Mouse (Mus musculus): ENCODE results near the gene Gan. TPM values are rescaled to one million over a fixed set of nuclear protein-coding genes. Genes with fewer than 3 reads are reported as not detected.

Gan gene
- total and polyA plus RNA-seq, 3 experiments = 1.5 to 2.9 (median 2.8) TPM

- dilution Hi-C loops (cut with MboI; ENCODE audit: extremely low pct_ligation_motif_present, extremely low pct_unique_long_range_greater_than_20kb, low sequenced_read_pairs) = no loop called here
- no peaks in the 10 kb centered on the region for H3K36me3 ChIP-seq (replicated peaks in 1 of 2; ENCODE audit: control insufficient read depth in 1 of 2, insufficient read depth in 1 of 2, low read length in 1 of 2)
- no peak overlapping the region for H3K27ac ChIP-seq (ENCODE audit: insufficient read depth, low read depth)
- H3K4me3 ChIP-seq (replicated peaks in 1 of 3; ENCODE audit: low read depth in 2 of 3, low read length in 2 of 3, poor library complexity in 1 of 3) = no peak overlapping the region
- TF ChIP-seq ZMIZ1 (IDR thresholded peaks at IDR 0.05; ENCODE audit: low read depth, low read length) = no peak
- TF ChIP-seq CHD2 (IDR thresholded peaks at IDR 0.05; ENCODE audit: low read length) = no peak
- no peak for TF ChIP-seq GABPA (IDR thresholded peaks at IDR 0.05; ENCODE audit: insufficient replicate concordance, low read depth, low read length)
- no peak for TF ChIP-seq ZC3H11A (IDR thresholded peaks at IDR 0.05; ENCODE audit: low read depth, low read length)
- TF ChIP-seq NRF1 (IDR thresholded peaks at IDR 0.05; ENCODE audit: low read depth, low read length) = no peak
- no peak for TF ChIP-seq MAX (IDR thresholded peaks at IDR 0.05; ENCODE audit: low read length)
- H3K4me1 ChIP-seq (ENCODE audit: control insufficient read depth in 1 of 2, insufficient read depth in 2 of 2) = peaks cover 0 to 5% of the 10 kb centered on the region in 2 experiments; a peak in 1 of 4 replicates
- no peak overlapping the region for H3K9ac ChIP-seq (ENCODE audit: insufficient read depth, low read depth)
- H3K9me3 ChIP-seq (replicated peaks; ENCODE audit: low read length) = peaks cover 15% of the 10 kb centered on the region
- DNase-seq (ENCODE audit: extremely low read depth) = no peak
- H3K4me2 ChIP-seq (ENCODE audit: insufficient read depth, low read depth, poor library complexity, severe bottlenecking) = no peak overlapping the region
- no peaks in the 10 kb centered on the region for H3K79me2 ChIP-seq (replicated peaks; ENCODE audit: control insufficient read depth, extremely low read depth, insufficient read depth, poor library complexity, severe bottlenecking)
- peaks cover 14% of the 10 kb centered on the region for H3K27me3 ChIP-seq (replicated peaks)
- in situ Hi-C loops (cut with MboI; ENCODE audit: low pct_ligation_motif_present, low pct_unique_long_range_greater_than_20kb, low sequenced_read_pairs) = no loop called here
These were observed 20.6 kb upstream of the Gan start for GRCm38 (mm10) chr8:117137357-117137756.

- Histone ChIP-seq H3K4me1 (ENCODE audit: control insufficient read depth in 1 of 2, insufficient read depth in 2 of 2) (peaks cover 2 to 6% of the 10 kb centered on the region in 2 experiments; a peak in 2 of 4 replicates), H3K27ac (ENCODE audit: insufficient read depth, low read depth) (no peak overlapping the region), H3K36me3 (replicated peaks in 1 of 2; ENCODE audit: control insufficient read depth in 1 of 2, insufficient read depth in 1 of 2, low read length in 1 of 2) (no peaks in the 10 kb centered on the region), H3K79me2 (replicated peaks; ENCODE audit: control insufficient read depth, extremely low read depth, insufficient read depth, poor library complexity, severe bottlenecking) (no peaks in the 10 kb centered on the region), H3K4me3 (replicated peaks in 1 of 3; ENCODE audit: low read depth in 2 of 3, low read length in 2 of 3, poor library complexity in 1 of 3) (no peak overlapping the region), H3K9ac (ENCODE audit: insufficient read depth, low read depth) (no peak overlapping the region), H3K9me3 (replicated peaks; ENCODE audit: low read length) (peaks cover 2% of the 10 kb centered on the region), H3K4me2 (ENCODE audit: insufficient read depth, low read depth, poor library complexity, severe bottlenecking) (no peak overlapping the region), H3K27me3 (replicated peaks) (peaks cover 17% of the 10 kb centered on the region)
- dilution Hi-C loops (cut with MboI; ENCODE audit: extremely low pct_ligation_motif_present, extremely low pct_unique_long_range_greater_than_20kb, low sequenced_read_pairs) = no loop called here
- in situ Hi-C loops (cut with MboI; ENCODE audit: low pct_ligation_motif_present, low pct_unique_long_range_greater_than_20kb, low sequenced_read_pairs) = no loop called here
- no peak for DNase-seq (ENCODE audit: extremely low read depth)
- TF ChIP-seq HCFC1 (IDR thresholded peaks at IDR 0.05; ENCODE audit: low read depth, low read length) (no peak), ETS1 (conservative IDR thresholded peaks at IDR 0.05; ENCODE audit: low read depth, low read length) (no peak), GABPA (IDR thresholded peaks at IDR 0.05; ENCODE audit: insufficient replicate concordance, low read depth, low read length) (no peak), EP300 (IDR thresholded peaks at IDR 0.05; ENCODE audit: low read length) (no peak), PAX5 (IDR thresholded peaks at IDR 0.05; ENCODE audit: low read length) (no peak), POLR2AphosphoS2 (IDR thresholded peaks at IDR 0.05; ENCODE audit: low read depth, low read length) (no peak), MYC (IDR thresholded peaks at IDR 0.05; ENCODE audit: low read depth, low read length) (no peak), MEF2A (IDR thresholded peaks at IDR 0.05; ENCODE audit: borderline replicate concordance, low read depth, low read length) (no peak), USF1 (IDR thresholded peaks at IDR 0.05; ENCODE audit: low read depth, low read length) (no peak), CTCF (conservative IDR thresholded peaks at IDR 0.05 in 1 of 2, IDR thresholded peaks at IDR 0.05 in 1 of 2; ENCODE audit: low read depth in 2 of 2, low read length in 2 of 2) (peak; percentile 46 to 58), ZKSCAN1 (IDR thresholded peaks at IDR 0.05; ENCODE audit: borderline replicate concordance, low read depth, low read length) (no peak), RCOR1 (conservative IDR thresholded peaks at IDR 0.05; ENCODE audit: low read depth, low read length) (no peak), RAD21 (IDR thresholded peaks at IDR 0.05; ENCODE audit: low read depth, low read length) (peak; percentile 6)
These were observed 9.4 kb upstream of the Gan start for GRCm38 (mm10) chr8:117148520-117148919.

Measured in CH12.LX (cell line).